Mouse (Mus musculus) liver (tissue): ENCODE measurements at regions not wholly inside any gene's neighbourhood (a gene's known extent, or its start where the extent isn't known, plus 50 kb on each side); places are given as distances from the start of the nearest gene placed in this dataset.
"Not testable (repeated sequence)": the region's sequence is repeated elsewhere in the genome, so short reads cannot be mapped to it uniquely, and the experiment has no call there.

Experiments
- DNase-seq: peaks from one replicate; pipeline ENCODE4 v3.0.0-alpha.2; 2020; ENCODE audit warnings: mixed read lengths

- DNase-seq, result not testable (repeated sequence)
These were observed 104.1 kb downstream of the H2al2a start for GRCm38 (mm10) chr2:17892661-17893060.

GRCm38 (mm10) chr2:17887699-17888098 is 109.1 kb downstream of the H2al2a start:
- no peak for DNase-seq

GRCm38 (mm10) chr2:17882389-17882788 is 114.4 kb downstream of the H2al2a start:
- DNase-seq, result no peak

GRCm38 (mm10) chr2:17880800-17881717 is 115.7 kb downstream of the H2al2a start:
- no peak for DNase-seq

GRCm38 (mm10) chr2:17877901-17878300 is 118.9 kb downstream of the H2al2a start:
- DNase-seq, result no peak

- no peak for DNase-seq
These were observed 119.8 kb downstream of the H2al2a start for GRCm38 (mm10) chr2:17876942-17877341.

GRCm38 (mm10) chr2:17876155-17876554 is 120.6 kb downstream of the H2al2a start:
- DNase-seq, result no peak

GRCm38 (mm10) chr2:17870562-17870961 is 126.2 kb downstream of the H2al2a start:
- no peak for DNase-seq

- DNase-seq, result no peak
These were observed 128.6 kb downstream of the H2al2a start for GRCm38 (mm10) chr2:17868145-17868544.

- DNase-seq, result no peak
These were observed 129.4 kb downstream of the H2al2a start for GRCm38 (mm10) chr2:17867341-17867740.

- no peak for DNase-seq
These were observed 130.7 kb upstream of the Nebl start for GRCm38 (mm10) chr2:17861765-17862495.

- DNase-seq, result no peak
These were observed 129.8 kb upstream of the Nebl start for GRCm38 (mm10) chr2:17860922-17861559.

- no peak for DNase-seq
These were observed 128.0 kb upstream of the Nebl start for GRCm38 (mm10) chr2:17859234-17859633.

GRCm38 (mm10) chr2:17858326-17858725 is 127.1 kb upstream of the Nebl start:
- DNase-seq, result no peak

- DNase-seq, result no peak
These were observed 124.5 kb upstream of the Nebl start for GRCm38 (mm10) chr2:17855566-17856264.

- no peak for DNase-seq
These were observed 122.8 kb upstream of the Nebl start for GRCm38 (mm10) chr2:17854088-17854487.

- DNase-seq, result no peak
These were observed 122.3 kb upstream of the Nebl start for GRCm38 (mm10) chr2:17853500-17854011.

- DNase-seq, result no peak
These were observed 121.7 kb upstream of the Nebl start for GRCm38 (mm10) chr2:17852740-17853499.

- DNase-seq, result no peak
These were observed 119.5 kb upstream of the Nebl start for GRCm38 (mm10) chr2:17850741-17851140.

- DNase-seq, result no peak
These were observed 118.0 kb upstream of the Nebl start for GRCm38 (mm10) chr2:17849267-17849666.

- DNase-seq, result not testable (repeated sequence)
These were observed 114.3 kb upstream of the Nebl start for GRCm38 (mm10) chr2:17845447-17846092.
